Mouse (Mus musculus): ENCODE measurements around the gene Slc19a2. TPM values are rescaled to one million over a fixed set of nuclear protein-coding genes. Genes with fewer than 3 reads are reported as not detected.
A peak's percentile ranks its signal among the peaks of the same experiment; 100 is the strongest.

Slc19a2 gene
- polyA plus RNA-seq, 1 experiment from 2014 or later: 8.1 TPM

DNA sequence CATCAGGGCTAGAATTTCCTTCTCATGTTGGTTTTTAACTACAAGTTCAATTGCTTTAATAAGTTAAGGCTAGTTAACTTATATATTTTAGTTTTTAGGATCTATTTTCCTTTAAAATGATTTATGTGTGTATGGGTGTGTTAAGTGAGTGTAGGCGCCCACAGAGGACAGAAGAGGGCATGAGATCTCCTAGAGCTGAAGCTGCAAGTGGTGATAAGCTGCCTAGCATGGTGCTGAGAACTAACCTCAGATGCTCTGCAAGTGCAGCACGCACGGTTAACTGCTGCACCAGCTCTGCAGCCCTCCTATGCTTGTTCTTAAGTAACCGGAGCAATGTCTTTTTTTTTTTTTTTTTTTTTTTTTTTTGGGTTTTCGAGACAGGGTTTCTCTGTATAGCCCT, 47.6 kb downstream of the Slc19a2 start:
- Histone ChIP-seq H3K9me3 (replicated peaks; ENCODE audit: control insufficient read depth, low read length, poor library complexity, severe bottlenecking) (no peaks in the 10 kb centered on the region), H3K9ac (ENCODE audit: low read depth, low read length) (no peak overlapping the region), H3K36me3 (ENCODE audit: control insufficient read depth, insufficient read depth, low read length) (peaks cover 43% of the 10 kb centered on the region), H3K4me1 (ENCODE audit: control insufficient read depth, insufficient read depth, low read length) (no peaks in the 10 kb centered on the region), H3K4me2 (ENCODE audit: low read length) (no peak overlapping the region), H3K27me3 (ENCODE audit: control insufficient read depth, insufficient read depth, low read depth, low read length) (no peaks in the 10 kb centered on the region), H3K27ac (ENCODE audit: low read length) (no peak overlapping the region), H3K4me3 (ENCODE audit: low read depth, low read length) (no peak overlapping the region)
- 98% methylated on average over 4 of the region's 5 CpGs for WGBS
- no peak for ATAC-seq

- Histone ChIP-seq H3K9ac (ENCODE audit: low read depth, low read length) (no peak overlapping the region), H3K4me2 (ENCODE audit: low read length) (no peak overlapping the region), H3K27me3 (ENCODE audit: control insufficient read depth, insufficient read depth, low read depth, low read length) (no peaks in the 10 kb centered on the region), H3K9me3 (replicated peaks; ENCODE audit: control insufficient read depth, low read length, poor library complexity, severe bottlenecking) (no peaks in the 10 kb centered on the region), H3K27ac (ENCODE audit: low read length) (no peak overlapping the region), H3K4me1 (ENCODE audit: control insufficient read depth, insufficient read depth, low read length) (peaks cover 15% of the 10 kb centered on the region), H3K36me3 (ENCODE audit: control insufficient read depth, insufficient read depth, low read length) (peaks cover 39% of the 10 kb centered on the region), H3K4me3 (ENCODE audit: low read depth, low read length) (no peak overlapping the region)
- ATAC-seq: no peak
- whole genome bisulfite sequencing: 96% methylated on average over 4 of the region's 4 CpGs
Observed at GRCm38 (mm10) chr1:164301949-164302348, 53.1 kb downstream of the Slc19a2 start.

GRCm38 (mm10) chr1:164303821-164304220, 55.0 kb downstream of the Slc19a2 start, which contains the start of gene Nme7:
TSS of gene Nme7 (plus strand) at chr1:164304121.
- H3K9me3 ChIP-seq (replicated peaks; ENCODE audit: control insufficient read depth, low read length, poor library complexity, severe bottlenecking): no peaks in the 10 kb centered on the region
- ATAC-seq: no peak
- H3K4me3 ChIP-seq (ENCODE audit: low read depth, low read length): no peak within 1 kb of the TSS
- no peak within 1 kb of the TSS for H3K27ac ChIP-seq (ENCODE audit: low read length)
- no peak within 1 kb of the TSS for H3K9ac ChIP-seq (ENCODE audit: low read depth, low read length)
- H3K36me3 ChIP-seq (ENCODE audit: control insufficient read depth, insufficient read depth, low read length): peaks cover 27% of the 10 kb centered on the region
- 91% methylated on average over 5 of the region's 5 CpGs for WGBS
- H3K27me3 ChIP-seq (ENCODE audit: control insufficient read depth, insufficient read depth, low read depth, low read length): no peaks in the 10 kb centered on the region
- H3K4me2 ChIP-seq (ENCODE audit: low read length): no peak within 1 kb of the TSS
- H3K4me1 ChIP-seq (ENCODE audit: control insufficient read depth, insufficient read depth, low read length): peaks cover 22% of the 10 kb centered on the region

DNA sequence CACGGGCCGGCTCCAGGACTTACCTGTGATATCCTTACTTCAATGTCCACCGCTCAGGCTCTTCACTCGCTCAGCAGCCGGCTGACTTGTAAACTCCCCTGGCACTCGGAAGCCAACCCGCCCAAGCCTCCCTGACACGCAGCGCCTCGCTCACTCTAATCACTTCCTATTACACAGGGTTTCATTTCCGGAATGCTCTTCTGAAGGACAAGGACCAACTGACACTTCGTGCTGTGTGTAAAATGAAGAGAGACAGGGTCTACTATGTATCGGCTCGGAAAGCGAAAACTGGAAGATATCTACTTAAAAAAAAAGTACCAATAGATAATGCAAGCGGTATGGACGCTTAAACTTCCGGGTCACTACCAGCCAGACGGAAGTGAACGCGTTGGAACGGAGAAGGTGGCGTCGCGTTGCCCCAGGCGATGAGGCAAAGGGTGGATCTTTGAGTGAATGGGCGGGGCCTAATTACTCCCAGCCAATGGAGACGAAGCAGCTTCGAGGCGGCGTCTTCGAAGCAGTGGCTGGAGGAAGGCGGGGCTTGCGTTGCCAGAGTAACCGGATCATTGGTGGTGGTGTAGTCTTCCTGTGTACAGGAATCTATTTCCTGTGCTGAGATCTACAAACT, 58.4 kb downstream of the Slc19a2 start, which contains the start of gene Blzf1:
TSS of gene Blzf1 (minus strand) at position 366 of the 628 bp plus-strand sequence.
- no peaks in the 10 kb centered on the region for H3K9me3 ChIP-seq (replicated peaks; ENCODE audit: control insufficient read depth, low read length, poor library complexity, severe bottlenecking)
- WGBS: under 1% methylated on average over 35 of the region's 35 CpGs
- peak within 1 kb of the TSS; percentile 59 for H3K4me3 ChIP-seq (ENCODE audit: low read depth, low read length)
- peak within 1 kb of the TSS; percentile 96 for H3K4me2 ChIP-seq (ENCODE audit: low read length)
- H3K4me1 ChIP-seq (ENCODE audit: control insufficient read depth, insufficient read depth, low read length): peaks cover 24% of the 10 kb centered on the region
- peak within 1 kb of the TSS; percentile 79 for H3K27ac ChIP-seq (ENCODE audit: low read length)
- H3K9ac ChIP-seq (ENCODE audit: low read depth, low read length): peak within 1 kb of the TSS; percentile 61
- peak; percentile 99 for ATAC-seq
- H3K27me3 ChIP-seq (ENCODE audit: control insufficient read depth, insufficient read depth, low read depth, low read length): no peaks in the 10 kb centered on the region
- H3K36me3 ChIP-seq (ENCODE audit: control insufficient read depth, insufficient read depth, low read length): peaks cover 8% of the 10 kb centered on the region

- WGBS: 12% methylated on average over 10 of the region's 10 CpGs
- Histone ChIP-seq H3K9me3 (replicated peaks; ENCODE audit: control insufficient read depth, low read length, poor library complexity, severe bottlenecking) (no peaks in the 10 kb centered on the region), H3K4me3 (ENCODE audit: low read depth, low read length) (peak overlapping the region; percentile 59), H3K4me1 (ENCODE audit: control insufficient read depth, insufficient read depth, low read length) (peaks cover 24% of the 10 kb centered on the region), H3K4me2 (ENCODE audit: low read length) (peak overlapping the region; percentile 74), H3K36me3 (ENCODE audit: control insufficient read depth, insufficient read depth, low read length) (peaks cover 5% of the 10 kb centered on the region; the same call in 1 of the 2 replicates), H3K27me3 (ENCODE audit: control insufficient read depth, insufficient read depth, low read depth, low read length) (no peaks in the 10 kb centered on the region), H3K9ac (ENCODE audit: low read depth, low read length) (peak overlapping the region; percentile 61), H3K27ac (ENCODE audit: low read length) (peak overlapping the region; percentile 79)
- ATAC-seq: peak; percentile 50
Observed at GRCm38 (mm10) chr1:164307922-164308321, 59.1 kb downstream of the Slc19a2 start.

- H3K4me2 ChIP-seq (ENCODE audit: low read length): no peak overlapping the region
- H3K9me3 ChIP-seq (replicated peaks; ENCODE audit: control insufficient read depth, low read length, poor library complexity, severe bottlenecking): no peaks in the 10 kb centered on the region
- H3K36me3 ChIP-seq (ENCODE audit: control insufficient read depth, insufficient read depth, low read length): peaks cover 6% of the 10 kb centered on the region; the same call in 1 of the 2 replicates
- WGBS: 88% methylated on average over 5 of the region's 5 CpGs
- peaks cover 2% of the 10 kb centered on the region; the same call in 1 of the 2 replicates for H3K4me1 ChIP-seq (ENCODE audit: control insufficient read depth, insufficient read depth, low read length)
- H3K27ac ChIP-seq (ENCODE audit: low read length): no peak overlapping the region
- H3K4me3 ChIP-seq (ENCODE audit: low read depth, low read length): no peak overlapping the region
- no peak for ATAC-seq
- no peaks in the 10 kb centered on the region for H3K27me3 ChIP-seq (ENCODE audit: control insufficient read depth, insufficient read depth, low read depth, low read length)
- no peak overlapping the region for H3K9ac ChIP-seq (ENCODE audit: low read depth, low read length)
Observed at GRCm38 (mm10) chr1:164314085-164314484, 65.2 kb downstream of the Slc19a2 start.

Other genes with a start within 250 kb of the Slc19a2 start
- gene Sele, start 200.8 kb upstream of the Slc19a2 start, polyA plus RNA-seq (2015; fragmentation: Nextera tagmentation; extraction: Ambion mirVana): not detected in 2 replicates
- 0.16 TPM in 1 of 2 replicates, not detected in the other for gene Sell, start 187.1 kb upstream of the Slc19a2 start, polyA plus RNA-seq (2015; fragmentation: Nextera tagmentation; extraction: Ambion mirVana)
- not detected in 2 replicates for gene Selp, start 133.8 kb upstream of the Slc19a2 start, polyA plus RNA-seq (2015; fragmentation: Nextera tagmentation; extraction: Ambion mirVana)
- gene F5, start 97.2 kb upstream of the Slc19a2 start, polyA plus RNA-seq (2015; fragmentation: Nextera tagmentation; extraction: Ambion mirVana): 0.14 and 0.20 TPM in 2 replicates
- gene Ccdc181, start 26.5 kb downstream of the Slc19a2 start, polyA plus RNA-seq (2015; fragmentation: Nextera tagmentation; extraction: Ambion mirVana): 29.1 and 30.5 TPM in 2 replicates
- gene Nme7, start 55.1 kb downstream of the Slc19a2 start, polyA plus RNA-seq (2015; fragmentation: Nextera tagmentation; extraction: Ambion mirVana): 31.2 and 34.2 TPM in 2 replicates
- 30.7 and 32.3 TPM in 2 replicates for gene Blzf1, start 58.4 kb downstream of the Slc19a2 start, polyA plus RNA-seq (2015; fragmentation: Nextera tagmentation; extraction: Ambion mirVana)
- gene Atp1b1, start 209.3 kb downstream of the Slc19a2 start, polyA plus RNA-seq (2015; fragmentation: Nextera tagmentation; extraction: Ambion mirVana): 238 and 311 TPM in 2 replicates

All from midbrain, embryonic 16.5 days (tissue).